Mouse (Mus musculus) embryo, embryonic 10 days (tissue): Measurements from ENCODE around the gene Prim2.
A peak's percentile ranks its signal among the peaks of the same experiment; 100 is the strongest.
"Not testable (repeated sequence)": the region's sequence is repeated elsewhere in the genome, so short reads cannot be mapped to it uniquely, and the experiment has no call there.

ENCODE experiments used
- DNase-seq: peaks from one replicate; pipeline ENCODE4 v3.0.0-alpha.2; 2015; ENCODE audit warnings: low spot score

Prim2 gene

DNA sequence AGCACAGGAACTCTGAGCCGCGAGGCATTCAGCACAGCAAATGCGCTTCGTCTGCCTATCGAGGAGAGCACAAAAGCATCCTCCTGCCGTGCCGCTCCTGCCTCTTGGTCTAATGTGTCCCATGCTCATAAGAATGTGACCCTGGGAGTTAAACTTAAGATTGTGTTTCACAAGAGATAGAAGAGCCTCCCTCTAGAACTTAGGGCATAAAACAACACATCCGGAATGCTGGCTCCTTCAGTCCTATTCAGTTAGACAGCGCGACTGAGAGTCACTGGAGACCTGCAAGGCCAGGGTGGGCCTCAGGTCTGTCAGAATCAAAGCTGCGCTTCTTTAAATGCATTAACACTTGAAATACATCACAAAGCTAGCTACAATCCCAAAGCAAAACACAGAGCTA, 18.7 kb downstream of the Prim2 start:
- no peak for DNase-seq

DNA sequence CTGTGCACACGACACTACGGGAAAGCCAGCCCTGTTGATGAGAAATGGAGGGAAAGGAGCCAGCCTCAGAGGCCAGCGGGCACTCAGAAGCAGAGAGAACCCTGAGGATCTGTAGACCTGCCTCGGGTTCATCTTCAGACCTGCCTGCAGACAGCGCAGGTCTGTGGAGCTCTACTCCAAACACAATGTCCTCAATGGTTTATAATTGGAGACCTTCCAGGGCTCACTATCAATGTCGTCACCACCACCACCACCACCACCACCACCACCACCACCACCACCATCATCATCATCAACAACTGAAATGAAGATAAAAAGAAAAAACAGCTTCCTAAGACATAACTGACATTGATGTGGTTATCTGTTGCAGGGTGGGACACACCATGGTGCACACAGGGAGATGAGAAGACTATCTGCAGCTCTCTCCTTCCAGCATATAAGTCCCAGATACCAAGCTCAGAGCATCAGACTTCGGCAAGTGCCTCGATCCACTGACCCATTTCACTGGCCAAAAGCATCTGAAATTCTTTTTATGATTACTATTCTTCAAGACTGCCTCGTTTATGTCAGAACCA, 20.0 kb downstream of the Prim2 start:
- no peak for DNase-seq

DNA sequence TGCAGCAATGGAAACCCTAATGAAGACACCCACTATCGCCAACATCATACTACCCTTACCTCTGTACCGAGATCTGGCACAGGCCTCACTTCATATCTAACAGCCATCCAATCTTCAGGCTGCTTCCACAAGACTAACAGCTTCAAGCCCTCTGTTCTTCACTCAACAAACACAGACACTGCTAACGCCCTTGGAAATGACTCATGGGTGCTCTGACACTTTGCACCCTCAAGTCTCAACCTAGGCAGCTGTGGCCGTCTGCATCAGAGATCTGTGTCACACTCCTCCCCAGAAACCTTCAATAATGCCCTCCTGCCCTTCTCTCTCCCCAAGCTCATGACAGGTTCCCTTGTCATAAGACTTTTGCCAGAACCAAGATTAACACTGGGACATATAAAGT, 20.6 kb downstream of the Prim2 start:
- no peak for DNase-seq

DNA sequence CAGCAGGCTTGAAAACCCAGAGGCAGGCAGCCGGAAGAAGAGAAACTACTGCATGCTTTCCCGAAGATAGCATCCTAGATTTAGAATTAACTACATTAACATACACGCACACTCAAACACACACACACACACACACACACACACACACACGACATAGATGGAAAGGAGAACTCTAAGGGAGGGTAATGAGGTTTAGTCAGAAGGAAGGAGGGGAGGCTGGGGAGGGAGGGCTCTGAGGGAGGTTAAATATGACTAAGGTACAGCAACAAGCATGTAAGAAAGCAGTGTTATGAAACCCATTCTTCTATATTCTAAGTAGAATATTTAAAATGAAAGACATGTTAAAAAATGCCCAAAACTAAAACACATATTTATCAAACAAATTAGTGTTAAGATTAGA, 21.9 kb downstream of the Prim2 start:
- no peak for DNase-seq

DNA sequence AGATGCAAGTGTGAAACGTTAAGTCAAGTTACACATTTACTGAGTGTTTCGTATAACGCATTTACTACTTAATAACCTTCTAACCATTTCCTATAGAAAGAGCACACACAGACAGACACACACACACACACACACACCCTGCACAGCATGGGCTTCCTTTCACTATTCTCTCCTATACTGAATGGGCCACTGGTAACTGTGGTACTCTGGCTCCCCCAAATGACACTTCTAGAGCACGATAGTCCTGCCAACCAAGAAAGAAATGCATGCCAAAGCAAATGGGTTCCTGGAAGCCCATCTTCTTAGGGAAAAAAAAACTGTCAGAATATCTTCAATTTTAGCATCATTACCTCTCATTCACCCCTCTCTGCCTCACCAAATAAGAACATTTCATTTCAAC, 22.4 kb downstream of the Prim2 start:
- DNase-seq, result peak; percentile 25

DNA sequence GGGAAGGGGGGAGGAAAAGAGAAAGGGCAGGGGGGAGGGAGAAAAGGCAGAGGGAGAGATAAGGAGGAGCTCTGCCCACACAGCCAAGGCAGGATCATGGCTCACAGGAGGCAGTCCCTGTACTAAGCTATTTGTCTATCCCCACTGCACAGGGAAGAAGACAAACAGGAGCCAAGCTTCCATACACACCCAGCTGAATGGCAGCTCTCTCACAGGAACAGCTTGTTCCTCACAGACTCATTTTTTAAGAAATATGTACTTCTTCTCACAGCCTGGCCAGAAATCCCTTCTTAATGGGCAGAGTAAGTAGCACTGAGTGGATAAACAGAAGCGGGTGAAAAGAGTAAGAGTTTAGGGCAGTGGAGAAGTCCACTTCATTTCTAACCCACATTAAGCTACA, 23.9 kb downstream of the Prim2 start:
- DNase-seq, result no peak

DNA sequence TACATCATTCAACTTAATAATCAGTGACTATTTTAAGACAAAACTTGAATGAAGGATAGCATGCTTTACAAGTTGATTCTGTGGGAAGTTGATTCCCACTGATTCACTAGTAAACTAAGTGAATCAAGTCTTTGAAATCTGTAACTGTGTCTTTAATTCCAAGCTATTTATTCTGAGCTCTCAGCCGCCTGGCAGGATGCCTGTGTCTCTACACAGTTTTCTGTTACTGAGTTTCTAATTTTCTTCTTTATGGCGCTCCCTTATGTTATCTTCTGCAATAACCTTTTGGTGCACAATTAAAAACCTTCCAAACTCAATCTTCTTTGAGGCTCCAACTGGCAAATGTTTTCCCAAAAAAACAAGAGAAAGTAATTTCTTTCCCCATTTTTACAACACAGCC, 28.5 kb downstream of the Prim2 start:
- DNase-seq, result no peak

DNA sequence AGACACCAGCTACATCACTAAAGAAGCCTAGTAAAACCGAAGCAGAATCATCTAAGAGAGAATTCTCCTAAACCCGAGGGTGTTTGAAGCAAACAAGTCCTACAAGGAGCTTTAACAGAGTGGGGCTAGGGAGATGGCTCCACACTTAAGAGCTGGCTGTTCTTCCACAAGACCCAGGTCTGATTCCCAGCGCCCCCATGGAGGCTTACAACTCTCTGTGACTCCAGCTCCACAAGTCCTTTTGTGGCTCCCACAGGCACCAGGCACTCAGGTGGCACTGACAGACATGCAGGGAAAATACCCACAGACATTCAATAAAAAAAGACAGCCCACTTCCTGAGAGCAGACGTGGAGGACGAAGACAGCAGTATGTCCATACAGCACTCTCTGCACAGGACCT, 29.5 kb downstream of the Prim2 start:
- no peak for DNase-seq

DNA sequence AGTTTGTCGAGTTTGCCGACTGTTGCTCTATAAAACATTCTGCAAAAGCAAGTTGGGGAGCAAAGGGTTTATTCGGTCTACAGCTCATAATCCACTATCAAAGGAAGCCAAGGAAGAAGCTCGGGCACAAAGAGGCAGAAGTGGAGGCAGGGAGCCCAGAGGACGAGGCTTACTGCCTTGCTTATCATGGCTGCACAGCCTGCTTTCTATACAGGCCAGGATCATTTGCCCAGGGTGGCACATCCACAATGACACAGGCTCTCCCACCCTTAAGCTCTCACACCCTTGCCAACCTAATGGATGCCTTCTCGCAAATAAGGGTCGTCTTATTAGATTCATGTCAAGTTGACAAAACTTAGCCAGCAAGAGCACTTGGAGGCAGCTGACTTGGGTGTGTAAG, 30.4 kb downstream of the Prim2 start:
- no peak for DNase-seq

DNA sequence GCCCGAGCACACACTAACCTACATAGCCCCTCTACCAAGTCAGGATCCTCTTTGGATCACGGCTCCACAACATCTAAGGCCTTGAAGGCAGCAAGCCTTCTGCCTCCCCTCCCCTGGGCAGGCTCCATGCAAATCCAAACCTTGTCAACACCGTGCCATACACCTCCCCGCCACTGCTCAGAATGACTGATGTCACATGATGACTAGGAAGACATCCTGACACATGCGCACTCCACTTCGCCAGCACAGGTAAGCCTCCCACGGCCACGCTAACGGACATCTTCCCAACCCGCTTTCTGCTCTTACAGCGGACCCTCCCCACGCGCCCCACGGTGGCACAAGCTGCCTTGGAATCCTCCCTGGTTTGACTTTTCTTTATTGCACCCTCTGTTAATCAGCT, 31.8 kb downstream of the Prim2 start:
- DNase-seq, result no peak

DNA sequence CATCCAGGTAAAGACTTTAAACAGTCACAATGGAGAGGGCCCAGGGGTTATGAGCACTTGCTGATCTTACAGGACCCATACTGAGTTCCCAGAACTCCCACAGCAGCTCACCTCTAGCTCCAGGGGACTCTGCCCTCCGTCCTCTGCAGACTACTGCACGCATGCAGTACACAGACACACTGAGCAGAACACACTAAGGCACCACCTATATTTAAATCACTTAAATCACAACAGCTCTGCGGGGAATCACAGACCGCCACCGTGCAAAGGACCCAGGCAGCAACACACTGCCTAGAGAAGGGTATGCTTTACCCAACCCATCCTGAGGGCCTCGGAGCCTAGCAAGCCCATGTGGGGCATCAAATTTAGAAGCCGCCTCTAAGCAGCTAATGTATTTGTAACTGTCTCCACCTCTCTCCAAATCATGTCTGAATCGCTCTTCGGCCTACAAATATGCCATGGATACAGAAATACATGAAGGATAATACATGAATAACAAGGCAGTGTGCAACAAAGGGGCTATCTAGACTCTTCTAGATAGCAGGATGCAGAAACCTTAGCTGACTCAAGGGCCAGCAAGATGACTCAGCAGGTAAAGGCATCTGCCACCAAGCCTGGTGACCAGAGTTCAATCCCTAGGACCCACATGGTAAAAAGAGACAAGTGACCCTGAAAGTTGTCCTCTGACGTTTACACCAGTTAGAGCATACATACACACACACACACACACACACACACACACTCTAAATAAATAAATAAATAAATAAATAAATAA, 33.0 kb downstream of the Prim2 start:
- DNase-seq, result no peak

DNA sequence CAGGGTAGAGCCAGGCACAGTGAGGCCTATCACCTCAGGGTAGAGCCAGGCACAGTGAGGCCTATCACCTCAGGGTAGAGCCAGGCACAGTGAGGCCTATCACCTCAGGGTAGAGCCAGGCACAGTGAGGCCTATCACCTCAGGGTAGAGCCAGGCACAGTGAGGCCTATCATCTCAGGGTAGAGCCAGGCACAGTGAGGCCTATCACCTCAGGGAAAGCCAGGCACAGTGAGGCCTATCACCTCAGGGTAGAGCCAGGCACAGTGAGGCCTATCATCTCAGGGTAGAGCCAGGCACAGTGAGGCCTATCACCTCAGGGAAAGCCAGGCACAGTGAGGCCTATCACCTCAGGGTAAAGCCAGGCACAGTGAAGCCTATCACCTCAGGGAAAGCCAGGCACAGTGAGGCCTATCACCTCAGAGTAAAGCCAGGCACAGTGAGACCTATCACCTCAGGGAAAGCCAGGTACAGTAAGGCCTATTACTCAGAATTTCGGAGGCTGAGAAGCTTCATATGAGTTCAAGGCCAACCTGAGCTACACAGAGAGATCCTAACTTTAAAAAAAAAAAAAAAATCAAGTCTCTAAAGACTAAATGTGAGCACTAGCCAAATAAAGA, 38.5 kb downstream of the Prim2 start:
- not testable (repeated sequence) for DNase-seq

DNA sequence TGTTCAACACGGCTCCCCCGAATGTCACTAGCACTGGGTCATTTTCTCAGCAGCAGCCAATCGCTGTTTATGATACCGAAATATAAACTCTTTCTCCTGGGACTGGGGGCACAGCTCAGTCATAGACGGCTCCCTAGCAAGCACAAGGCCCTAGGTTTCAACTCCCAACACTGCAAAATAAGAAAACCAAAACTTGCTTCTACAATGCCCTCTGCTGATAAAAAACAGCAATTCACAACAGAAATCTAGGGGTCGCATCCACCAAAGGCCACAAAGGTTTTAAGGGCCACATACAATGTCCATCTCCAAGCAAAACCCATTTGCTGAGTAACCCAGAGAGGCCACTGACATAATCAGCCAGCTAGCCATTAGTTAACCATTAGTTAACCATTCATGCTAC, 41.8 kb downstream of the Prim2 start:
- DNase-seq, result no peak

DNA sequence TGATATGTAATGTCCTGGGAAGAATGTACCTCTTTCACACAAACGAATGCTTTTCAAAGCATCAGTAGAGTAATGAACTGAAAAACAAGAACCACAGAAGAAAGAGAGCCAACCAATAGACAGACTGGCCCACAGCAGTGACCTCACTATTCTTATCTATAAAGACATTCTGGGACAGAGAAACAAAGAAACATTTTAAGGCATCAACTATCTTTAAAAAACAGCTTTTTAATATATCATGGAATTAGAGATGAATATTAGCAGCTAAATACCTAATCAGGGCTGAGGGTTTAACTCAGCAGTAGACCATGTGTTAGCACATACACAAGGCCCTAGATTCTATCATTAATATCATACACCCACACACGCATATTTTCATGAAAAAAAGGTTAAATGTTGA, 42.5 kb downstream of the Prim2 start:
- no peak for DNase-seq

DNA sequence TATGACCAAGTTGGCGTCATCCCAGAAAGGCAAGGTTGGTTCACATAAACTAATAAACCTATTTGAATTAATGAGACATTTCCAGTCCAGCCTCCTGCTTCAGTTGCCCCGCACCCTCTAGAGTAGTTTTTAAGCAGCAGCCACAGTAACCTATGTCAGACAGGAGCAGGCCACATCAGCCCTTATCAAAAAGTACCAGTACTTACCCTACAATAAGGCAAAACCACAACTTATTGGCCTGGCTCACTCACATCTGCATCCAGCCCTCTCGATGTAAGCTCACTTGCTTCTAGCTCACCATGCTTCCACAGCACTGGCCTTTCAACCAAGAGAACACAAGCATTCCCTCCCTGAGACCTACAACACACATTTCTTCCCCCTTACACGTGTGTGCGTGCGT, 44.7 kb downstream of the Prim2 start:
- DNase-seq, result no peak

DNA sequence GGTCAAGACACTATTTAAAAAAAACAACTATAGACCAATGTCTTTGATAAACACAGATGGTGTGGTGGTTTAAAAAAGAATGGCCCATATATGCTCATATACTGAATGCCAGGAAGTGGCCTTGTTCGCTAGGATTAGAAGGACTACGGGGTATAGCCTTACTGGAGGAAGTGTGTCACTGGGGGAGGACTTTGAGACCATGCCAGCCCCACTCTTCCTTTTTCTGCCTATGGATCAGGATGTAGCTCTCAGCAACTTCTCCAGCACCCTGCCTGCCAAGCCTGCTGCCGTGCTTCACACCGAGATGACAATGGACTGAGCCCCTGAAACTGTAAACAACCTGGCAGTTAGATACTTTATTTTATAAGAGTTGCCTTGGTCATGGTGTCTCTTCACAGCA, 45.2 kb downstream of the Prim2 start:
- no peak for DNase-seq

DNA sequence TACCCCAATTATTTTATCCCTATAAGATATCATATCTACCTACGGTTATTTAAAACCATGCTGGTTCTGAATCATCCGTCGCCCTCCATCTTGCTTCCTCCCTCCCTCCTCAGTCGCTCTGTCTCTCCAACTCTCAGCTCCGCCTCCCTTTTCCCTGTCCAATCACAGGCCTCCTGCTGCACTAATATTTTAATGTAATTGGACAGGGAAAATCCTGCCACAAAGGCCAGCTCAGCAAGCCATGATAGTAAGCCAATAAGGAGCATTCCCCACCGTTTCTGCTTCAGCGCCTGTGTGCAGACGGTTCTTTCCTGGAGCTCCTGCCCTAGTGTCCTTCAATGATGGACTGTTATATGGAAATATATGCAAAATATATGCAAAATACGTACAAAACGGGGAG, 47.8 kb downstream of the Prim2 start:
- no peak for DNase-seq

DNA sequence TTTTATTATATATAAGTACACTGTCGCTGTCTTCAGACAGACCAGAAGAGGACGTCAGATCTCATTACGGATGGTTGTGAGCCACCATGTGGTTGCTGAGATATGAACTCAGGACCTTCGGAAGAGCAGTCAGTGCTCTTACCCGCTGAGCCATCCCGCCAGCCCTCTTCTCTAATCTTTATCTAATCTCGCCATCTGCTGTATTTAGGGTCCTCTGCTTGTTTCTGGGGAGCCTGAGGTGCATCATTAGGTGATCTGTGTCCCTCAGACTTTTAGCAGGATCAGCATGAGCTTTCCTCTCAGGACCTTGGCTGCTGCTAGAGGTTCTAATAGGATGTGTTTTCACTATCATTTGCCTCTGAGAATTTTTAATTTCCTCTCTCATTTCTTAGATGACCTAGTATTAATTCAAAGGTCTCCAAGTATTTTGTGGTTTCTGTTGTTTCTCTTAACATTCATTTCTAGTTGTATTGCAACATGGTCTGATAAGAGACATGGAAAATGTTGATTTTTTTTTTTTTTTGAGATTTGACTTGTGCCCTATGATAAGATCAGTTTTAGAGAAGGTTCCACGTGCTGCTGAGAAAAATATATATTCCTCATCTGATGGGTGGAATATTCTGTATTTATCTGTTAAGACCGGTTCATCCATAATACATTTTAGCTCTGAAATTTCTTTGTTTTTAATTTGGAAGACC, 49.4 kb downstream of the Prim2 start:
- DNase-seq, result no peak

DNA sequence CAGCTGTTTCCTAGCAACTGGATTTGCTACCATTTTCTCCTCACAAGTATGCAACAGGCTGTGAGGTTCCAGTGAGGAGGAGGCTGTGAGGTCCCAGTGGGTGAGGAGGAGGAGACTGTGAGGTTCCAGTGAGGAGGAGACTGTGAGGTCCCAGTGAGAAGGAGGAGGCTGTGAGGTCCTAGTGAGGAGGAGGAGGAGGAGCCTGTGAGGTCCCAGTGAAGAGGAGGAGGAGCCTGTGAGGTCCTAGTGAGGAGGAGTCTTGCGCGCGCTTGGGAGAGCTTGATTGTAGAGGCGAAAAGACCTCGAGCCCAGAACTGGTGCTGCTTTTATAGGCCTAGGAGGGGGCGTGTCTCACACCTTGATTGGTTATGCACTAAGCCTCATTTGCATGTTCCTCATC, 53.0 kb downstream of the Prim2 start:
- not testable (repeated sequence) for DNase-seq

DNA sequence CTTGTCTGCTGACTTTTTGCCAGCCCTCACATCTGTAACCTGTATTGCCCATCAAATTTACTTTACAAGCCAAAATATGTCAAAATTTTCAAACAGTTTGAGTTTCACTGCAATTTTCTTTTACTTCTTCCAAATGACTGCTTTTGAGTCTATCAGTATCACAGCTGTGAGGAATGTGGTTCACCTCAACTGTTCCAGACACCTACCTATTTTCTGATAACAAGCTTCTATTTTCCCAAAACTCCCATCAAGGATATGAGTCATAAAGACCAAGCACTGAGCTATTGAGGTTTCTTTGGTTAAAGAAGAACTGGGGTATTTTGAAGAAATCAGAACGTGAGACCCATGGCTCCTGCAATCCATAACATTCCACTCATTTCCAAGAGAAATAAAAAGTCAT, 57.5 kb downstream of the Prim2 start:
- DNase-seq, result no peak

DNA sequence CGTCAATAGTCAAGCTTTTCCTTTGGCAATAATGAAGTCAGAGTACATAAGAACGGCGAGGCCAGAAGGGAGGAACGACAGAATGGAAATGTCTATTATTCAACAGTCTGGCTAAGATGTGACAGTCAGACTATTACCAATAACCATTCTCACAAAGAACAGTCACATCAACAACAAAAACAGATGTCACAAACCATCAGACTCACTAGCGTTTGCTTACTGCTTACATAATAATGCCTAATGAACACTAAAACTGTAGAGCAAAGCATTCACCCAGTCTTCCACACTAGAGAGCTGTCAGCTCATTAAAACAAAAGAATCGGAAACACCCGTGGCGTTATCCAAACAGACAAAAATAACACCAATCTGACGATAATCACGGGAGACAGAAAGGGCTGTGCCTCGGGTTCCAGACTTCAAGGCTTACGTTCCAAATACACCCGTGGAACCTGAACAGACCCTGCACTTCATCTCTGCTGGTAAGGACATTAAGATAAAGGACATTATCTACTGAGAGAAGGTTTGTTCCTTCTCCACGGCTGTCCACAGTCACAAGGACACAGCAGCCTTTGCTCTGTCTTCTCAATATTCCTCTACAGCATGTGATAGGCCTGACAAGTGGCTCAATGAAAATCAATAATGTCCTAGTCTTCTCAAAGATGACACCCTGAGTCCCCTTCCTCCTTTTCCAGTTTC, 59.4 kb downstream of the Prim2 start:
- no peak for DNase-seq

DNA sequence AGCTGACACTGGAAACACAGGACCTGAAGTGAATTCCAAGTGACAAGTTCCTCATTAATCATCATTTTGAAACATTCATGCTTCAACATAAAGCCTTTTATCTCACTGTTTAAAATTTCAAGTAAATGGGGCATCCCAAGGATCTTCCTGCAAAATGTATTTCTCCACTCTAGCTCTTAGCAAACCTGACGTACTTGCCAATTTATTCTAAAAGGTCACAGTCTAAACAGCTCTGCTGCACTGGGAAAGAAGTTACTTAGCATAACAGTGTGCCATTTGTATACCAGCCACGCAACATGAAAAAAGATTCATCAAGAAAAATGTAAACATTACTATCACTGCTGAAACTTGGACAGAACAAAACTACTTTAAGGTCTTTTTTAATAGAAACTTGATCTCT, 61.5 kb downstream of the Prim2 start:
- no peak for DNase-seq
